Mouse (Mus musculus) midbrain, embryonic 15.5 days (tissue): ENCODE results near the gene Hfm1. TPM values are rescaled to one million over a fixed set of nuclear protein-coding genes. Genes with fewer than 3 reads are reported as not detected.

Experiments
- ATAC-seq: fragments of 200-750 bp; cut with Nextera tagmentation; replicated peaks from 2 replicates; pipeline ENCODE4 v1.8.0; 2017; ENCODE audit warnings: moderate TSS enrichment
- H3K27ac ChIP-seq: fragments of 300-500 bp; sonication (generic); 2 replicates; pipeline ENCODE4 v1.5.1; 2015; ENCODE audit warnings: mild to moderate bottlenecking, inconsistent platforms
- H3K27me3 ChIP-seq: fragments of 300-500 bp; sonication (generic); replicated peaks from 2 replicates; pipeline ENCODE4 v1.6.1; 2015; ENCODE audit warnings: inconsistent platforms
- H3K36me3 ChIP-seq: fragments of 300-500 bp; sonication (generic); replicated peaks from 2 replicates; pipeline ENCODE4 v1.6.1; 2015; ENCODE audit warnings: inconsistent platforms
- H3K4me1 ChIP-seq: fragments of 300-500 bp; sonication (generic); 2 replicates; pipeline ENCODE4 v1.6.1; 2015; ENCODE audit warnings: inconsistent platforms
- H3K4me2 ChIP-seq: fragments of 300-500 bp; sonication (generic); 2 replicates; pipeline ENCODE4 v1.6.1; 2015; ENCODE audit warnings: inconsistent platforms, mild to moderate bottlenecking, moderate library complexity
- H3K4me3 ChIP-seq: fragments of 300-500 bp; sonication (generic); 2 replicates; pipeline ENCODE4 v1.5.1; 2015; ENCODE audit warnings: mild to moderate bottlenecking, inconsistent platforms
- H3K9ac ChIP-seq: fragments of 300-500 bp; sonication (generic); 2 replicates; pipeline ENCODE4 v1.6.1; 2015; ENCODE audit warnings: mild to moderate bottlenecking, inconsistent platforms
- H3K9me3 ChIP-seq: fragments of 300-500 bp; sonication (generic); 2 replicates; pipeline ENCODE4 v1.6.1; 2016; ENCODE audit warnings: inconsistent platforms
- WGBS: fragments of 180-500 bp; shearing (Covaris S2); methylation state at CpG from one replicate; pipeline ENCODE4 v1.1.7; 2015; ENCODE audit warnings: mixed read lengths; 5-methylcytosine and 5-hydroxymethylcytosine counted together
- polyA plus RNA-seq: library from polyadenylated mRNA; unstranded; fragments of >200 nt; fragmentation: Nextera tagmentation; extraction: Ambion mirVana; gene quantifications from 2 replicates; pipeline ENCODE4 v1.2.1, GENCODE M21; 2015

Hfm1 gene
- polyA plus RNA-seq, 1 experiment from 2014 or later, result 6.9 TPM

- H3K4me1 ChIP-seq, result peaks cover 7% of the 10 kb centered on the region
- H3K4me2 ChIP-seq, result peak overlapping the region; percentile 51
- peak overlapping the region; percentile 59 for H3K9ac ChIP-seq
- no peak for ATAC-seq
- H3K27ac ChIP-seq, result peak overlapping the region; percentile 90
- 24% methylated on average over 4 of the region's 4 CpGs for WGBS
- no peaks in the 10 kb centered on the region for H3K27me3 ChIP-seq
- no peaks in the 10 kb centered on the region for H3K9me3 ChIP-seq
- H3K4me3 ChIP-seq, result peak overlapping the region; percentile 55
- no peaks in the 10 kb centered on the region for H3K36me3 ChIP-seq
These were observed 207 bp upstream of the Hfm1 start for GRCm38 (mm10) chr5:106926369-106926686.

GRCm38 (mm10) chr5:106919315-106919714, 6.8 kb downstream of the Hfm1 start:
- no peak overlapping the region for H3K27ac ChIP-seq
- no peaks in the 10 kb centered on the region for H3K27me3 ChIP-seq
- no peak for ATAC-seq
- no peaks in the 10 kb centered on the region for H3K36me3 ChIP-seq
- H3K9me3 ChIP-seq, result no peaks in the 10 kb centered on the region
- no peak overlapping the region for H3K4me3 ChIP-seq
- no peak overlapping the region for H3K9ac ChIP-seq
- no peak overlapping the region for H3K4me2 ChIP-seq
- H3K4me1 ChIP-seq, result no peaks in the 10 kb centered on the region

- 72% methylated on average over 2 of the region's 2 CpGs for WGBS
- Histone ChIP-seq H3K4me1 (no peaks in the 10 kb centered on the region), H3K4me2 (no peak overlapping the region), H3K9me3 (no peaks in the 10 kb centered on the region), H3K27me3 (no peaks in the 10 kb centered on the region), H3K9ac (no peak overlapping the region), H3K4me3 (no peak overlapping the region), H3K27ac (no peak overlapping the region), H3K36me3 (no peaks in the 10 kb centered on the region)
- ATAC-seq, result no peak
These were observed 29.2 kb downstream of the Hfm1 start for GRCm38 (mm10) chr5:106896879-106897278.

- Histone ChIP-seq H3K4me2 (no peak overlapping the region), H3K4me3 (no peak overlapping the region), H3K9me3 (no peaks in the 10 kb centered on the region), H3K9ac (no peak overlapping the region), H3K4me1 (no peaks in the 10 kb centered on the region), H3K27ac (no peak overlapping the region), H3K36me3 (no peaks in the 10 kb centered on the region), H3K27me3 (no peaks in the 10 kb centered on the region)
- no peak for ATAC-seq
- 27% methylated on average over 5 of the region's 5 CpGs for WGBS
These were observed 34.3 kb downstream of the Hfm1 start for GRCm38 (mm10) chr5:106891773-106892172.

GRCm38 (mm10) chr5:106887303-106888071, 38.6 kb downstream of the Hfm1 start:
- ATAC-seq, result no peak
- H3K4me2 ChIP-seq, result no peak overlapping the region
- WGBS, result 93% methylated on average over 1 of the region's 1 CpGs
- H3K27me3 ChIP-seq, result no peaks in the 10 kb centered on the region
- no peak overlapping the region for H3K4me3 ChIP-seq
- no peaks in the 10 kb centered on the region for H3K4me1 ChIP-seq
- no peak overlapping the region for H3K9ac ChIP-seq
- no peaks in the 10 kb centered on the region for H3K36me3 ChIP-seq
- H3K9me3 ChIP-seq, result no peaks in the 10 kb centered on the region
- no peak overlapping the region for H3K27ac ChIP-seq

GRCm38 (mm10) chr5:106885517-106885916, 40.6 kb downstream of the Hfm1 start:
- H3K36me3 ChIP-seq, result no peaks in the 10 kb centered on the region
- no peak overlapping the region for H3K27ac ChIP-seq
- no peaks in the 10 kb centered on the region for H3K4me1 ChIP-seq
- H3K4me2 ChIP-seq, result no peak overlapping the region
- H3K27me3 ChIP-seq, result no peaks in the 10 kb centered on the region
- H3K9ac ChIP-seq, result no peak overlapping the region
- H3K9me3 ChIP-seq, result no peaks in the 10 kb centered on the region
- WGBS, result 91% methylated on average over 4 of the region's 4 CpGs
- H3K4me3 ChIP-seq, result no peak overlapping the region
- no peak for ATAC-seq

- 77% methylated on average over 1 of the region's 1 CpGs for WGBS
- no peak overlapping the region for H3K27ac ChIP-seq
- H3K4me2 ChIP-seq, result no peak overlapping the region
- no peaks in the 10 kb centered on the region for H3K4me1 ChIP-seq
- no peaks in the 10 kb centered on the region for H3K36me3 ChIP-seq
- ATAC-seq, result no peak
- H3K4me3 ChIP-seq, result no peak overlapping the region
- H3K27me3 ChIP-seq, result no peaks in the 10 kb centered on the region
- H3K9ac ChIP-seq, result no peak overlapping the region
- H3K9me3 ChIP-seq, result no peaks in the 10 kb centered on the region
These were observed 49.7 kb downstream of the Hfm1 start for GRCm38 (mm10) chr5:106876438-106876837.

GRCm38 (mm10) chr5:106860415-106860814, 65.7 kb downstream of the Hfm1 start:
- Histone ChIP-seq H3K27me3 (no peaks in the 10 kb centered on the region), H3K36me3 (0 out of 2 replicates have a peak, but pooled peaks cover 2% of the 10 kb centered on the region), H3K27ac (no peak overlapping the region), H3K9ac (no peak overlapping the region), H3K9me3 (no peaks in the 10 kb centered on the region), H3K4me2 (no peak overlapping the region), H3K4me3 (no peak overlapping the region), H3K4me1 (no peaks in the 10 kb centered on the region)
- peak; percentile 63 for ATAC-seq
- 38% methylated on average over 3 of the region's 3 CpGs for WGBS

GRCm38 (mm10) chr5:106853284-106853683, 72.8 kb downstream of the Hfm1 start:
- H3K9ac ChIP-seq, result no peak overlapping the region
- WGBS, result 92% methylated on average over 3 of the region's 3 CpGs
- H3K9me3 ChIP-seq, result no peaks in the 10 kb centered on the region
- no peak overlapping the region for H3K27ac ChIP-seq
- H3K27me3 ChIP-seq, result no peaks in the 10 kb centered on the region
- ATAC-seq, result no peak
- peaks cover 2% of the 10 kb centered on the region; the same call in 1 of the 2 replicates for H3K36me3 ChIP-seq
- H3K4me2 ChIP-seq, result no peak overlapping the region
- H3K4me1 ChIP-seq, result no peaks in the 10 kb centered on the region
- H3K4me3 ChIP-seq, result no peak overlapping the region

GRCm38 (mm10) chr5:106847045-106847444, 79.1 kb downstream of the Hfm1 start:
- Histone ChIP-seq H3K27me3 (no peaks in the 10 kb centered on the region), H3K4me2 (no peak overlapping the region), H3K9me3 (no peaks in the 10 kb centered on the region), H3K27ac (no peak overlapping the region), H3K4me1 (no peaks in the 10 kb centered on the region), H3K9ac (no peak overlapping the region), H3K4me3 (no peak overlapping the region), H3K36me3 (no peaks in the 10 kb centered on the region)
- no peak for ATAC-seq

GRCm38 (mm10) chr5:106843906-106844305, 82.2 kb downstream of the Hfm1 start:
- no peaks in the 10 kb centered on the region for H3K27me3 ChIP-seq
- 83% methylated on average over 2 of the region's 2 CpGs for WGBS
- H3K9ac ChIP-seq, result no peak overlapping the region
- H3K4me2 ChIP-seq, result no peak overlapping the region
- ATAC-seq, result no peak
- H3K4me3 ChIP-seq, result no peak overlapping the region
- no peaks in the 10 kb centered on the region for H3K9me3 ChIP-seq
- H3K4me1 ChIP-seq, result no peaks in the 10 kb centered on the region
- no peak overlapping the region for H3K27ac ChIP-seq
- no peaks in the 10 kb centered on the region for H3K36me3 ChIP-seq

GRCm38 (mm10) chr5:106833025-106833424, 93.1 kb downstream of the Hfm1 start:
- H3K4me2 ChIP-seq, result no peak overlapping the region
- no peaks in the 10 kb centered on the region for H3K27me3 ChIP-seq
- no peak overlapping the region for H3K9ac ChIP-seq
- no peaks in the 10 kb centered on the region for H3K4me1 ChIP-seq
- no peaks in the 10 kb centered on the region for H3K36me3 ChIP-seq
- H3K27ac ChIP-seq, result no peak overlapping the region
- no peak overlapping the region for H3K4me3 ChIP-seq
- ATAC-seq, result no peak
- H3K9me3 ChIP-seq, result no peaks in the 10 kb centered on the region
- 34% methylated on average over 7 of the region's 7 CpGs for WGBS

- no peak overlapping the region for H3K4me2 ChIP-seq
- 90% methylated on average over 6 of the region's 6 CpGs for WGBS
- no peak for ATAC-seq
These were observed 94.7 kb downstream of the Hfm1 start for GRCm38 (mm10) chr5:106831401-106831800.

More at GRCm38 (mm10) chr5:106831401-106831800, 94.7 kb downstream of the Hfm1 start:
- no peak overlapping the region for H3K4me3 ChIP-seq
- no peak overlapping the region for H3K27ac ChIP-seq
- H3K27me3 ChIP-seq, result no peaks in the 10 kb centered on the region
- H3K36me3 ChIP-seq, result no peaks in the 10 kb centered on the region
- H3K4me1 ChIP-seq, result no peaks in the 10 kb centered on the region
- no peaks in the 10 kb centered on the region for H3K9me3 ChIP-seq
- H3K9ac ChIP-seq, result no peak overlapping the region
